Mouse (Mus musculus) adrenal gland (tissue): ENCODE results near the gene Rgs16.
"Not testable (repeated sequence)": the region's sequence is repeated elsewhere in the genome, so short reads cannot be mapped to it uniquely, and the experiment has no call there.

Experiments used
- intact Hi-C: fragments of 180-260 bp; cut with DNase I; formaldehyde crosslinking; loops from one replicate; pipeline ENCODE4 v1.15.1; 2025

Rgs16 gene

GRCm38 (mm10) chr1:153749211-153749801 lies 9.2 kb downstream of the Rgs16 start, which contains the start of gene Rnasel:
TSS of gene Rnasel (plus strand) at chr1:153749426.
- intact Hi-C loops = loop anchor here (5.0 kb wide), 1 partner anchor 58 kb away; no protein-coding TSS in a partner anchor

- intact Hi-C loops = no loop called here
Observed at GRCm38 (mm10) chr1:153750054-153750453, 9.9 kb downstream of the Rgs16 start.

- intact Hi-C loops = no loop called here
Observed at GRCm38 (mm10) chr1:153751763-153752301, 11.7 kb downstream of the Rgs16 start.

GRCm38 (mm10) chr1:153752521-153752920 lies 12.4 kb downstream of the Rgs16 start:
- intact Hi-C loops = no loop called here

GRCm38 (mm10) chr1:153753725-153754464 lies 13.7 kb downstream of the Rgs16 start:
- intact Hi-C loops = no loop called here

- intact Hi-C loops = no loop called here
Observed at GRCm38 (mm10) chr1:153764136-153764535, 24.0 kb downstream of the Rgs16 start.

GRCm38 (mm10) chr1:153766298-153766697 lies 26.1 kb downstream of the Rgs16 start:
- intact Hi-C loops = no loop called here

- intact Hi-C loops = no loop called here
Observed at GRCm38 (mm10) chr1:153767281-153767680, 27.1 kb downstream of the Rgs16 start.

- intact Hi-C loops = no loop called here
Observed at GRCm38 (mm10) chr1:153768465-153768864, 28.3 kb downstream of the Rgs16 start.

GRCm38 (mm10) chr1:153769571-153769970 lies 29.4 kb downstream of the Rgs16 start:
- intact Hi-C loops = not testable (repeated sequence)

GRCm38 (mm10) chr1:153769998-153770775 lies 30.0 kb downstream of the Rgs16 start:
- intact Hi-C loops = no loop called here

- intact Hi-C loops = no loop called here
Observed at GRCm38 (mm10) chr1:153770776-153771167, 30.6 kb downstream of the Rgs16 start.

- intact Hi-C loops = no loop called here
Observed at GRCm38 (mm10) chr1:153775174-153775573, 35.0 kb downstream of the Rgs16 start.

- intact Hi-C loops = no loop called here
Observed at GRCm38 (mm10) chr1:153776257-153776656, 36.1 kb downstream of the Rgs16 start.

- intact Hi-C loops = no loop called here
Observed at GRCm38 (mm10) chr1:153778205-153778604, 38.1 kb downstream of the Rgs16 start.

- intact Hi-C loops = no loop called here
Observed at GRCm38 (mm10) chr1:153783339-153783738, 43.2 kb downstream of the Rgs16 start.

GRCm38 (mm10) chr1:153785608-153786007 lies 45.5 kb downstream of the Rgs16 start:
- intact Hi-C loops = no loop called here

GRCm38 (mm10) chr1:153790708-153791107 lies 50.6 kb downstream of the Rgs16 start:
- intact Hi-C loops = no loop called here

- intact Hi-C loops = no loop called here
Observed at GRCm38 (mm10) chr1:153794241-153794640, 54.1 kb downstream of the Rgs16 start.
